Mouse (Mus musculus): ENCODE data around the gene Lrrc32. TPM values are rescaled to one million over a fixed set of nuclear protein-coding genes. Genes with fewer than 3 reads are reported as not detected.

Gene Lrrc32
- polyA plus RNA-seq, 1 experiment from 2014 or later = 9.5 TPM

- no peak for ATAC-seq (ENCODE audit: insufficient read depth, low FRiP score)
- Histone ChIP-seq H3K4me3 (replicated peaks; ENCODE audit: low read length) (no peak overlapping the region), H3K9ac (ENCODE audit: low read length) (no peak overlapping the region), H3K27me3 (ENCODE audit: control insufficient read depth, insufficient read depth, low read length) (no peaks in the 10 kb centered on the region), H3K4me2 (ENCODE audit: low read depth, low read length) (no peak overlapping the region), H3K36me3 (ENCODE audit: control insufficient read depth, insufficient read depth, low read length) (no peaks in the 10 kb centered on the region), H3K27ac (ENCODE audit: low read length) (no peak overlapping the region), H3K9me3 (replicated peaks; ENCODE audit: control insufficient read depth, low read length) (no peaks in the 10 kb centered on the region), H3K4me1 (ENCODE audit: control insufficient read depth, insufficient read depth, low read length) (peaks cover 17% of the 10 kb centered on the region)
- 76% methylated on average over 4 of the region's 4 CpGs for WGBS
Measured at GRCm38 (mm10) chr7:98535882-98536281, 46.8 kb downstream of the Lrrc32 start.

GRCm38 (mm10) chr7:98537210-98537966 is 48.3 kb downstream of the Lrrc32 start:
- Histone ChIP-seq H3K27ac (ENCODE audit: low read length) (peak overlapping the region; percentile 90), H3K4me3 (replicated peaks; ENCODE audit: low read length) (no peak overlapping the region), H3K27me3 (ENCODE audit: control insufficient read depth, insufficient read depth, low read length) (no peaks in the 10 kb centered on the region), H3K4me2 (ENCODE audit: low read depth, low read length) (no peak overlapping the region), H3K36me3 (ENCODE audit: control insufficient read depth, insufficient read depth, low read length) (no peaks in the 10 kb centered on the region), H3K4me1 (ENCODE audit: control insufficient read depth, insufficient read depth, low read length) (peaks cover 21% of the 10 kb centered on the region), H3K9me3 (replicated peaks; ENCODE audit: control insufficient read depth, low read length) (no peaks in the 10 kb centered on the region), H3K9ac (ENCODE audit: low read length) (0 out of 2 replicates have a peak overlapping the region, but pooled peaks have one; percentile 6)
- WGBS = 26% methylated on average over 10 of the region's 10 CpGs
- ATAC-seq (ENCODE audit: insufficient read depth, low FRiP score) = peak; percentile 59

- H3K4me3 ChIP-seq (replicated peaks; ENCODE audit: low read length) = no peak overlapping the region
- WGBS = 36% methylated on average over 8 of the region's 8 CpGs
- no peak overlapping the region for H3K4me2 ChIP-seq (ENCODE audit: low read depth, low read length)
- no peaks in the 10 kb centered on the region for H3K9me3 ChIP-seq (replicated peaks; ENCODE audit: control insufficient read depth, low read length)
- peak overlapping the region; percentile 90 for H3K27ac ChIP-seq (ENCODE audit: low read length)
- peaks cover 21% of the 10 kb centered on the region for H3K4me1 ChIP-seq (ENCODE audit: control insufficient read depth, insufficient read depth, low read length)
- 0 out of 2 replicates have a peak, but pooled peaks have one; percentile 4 for ATAC-seq (ENCODE audit: insufficient read depth, low FRiP score)
- H3K9ac ChIP-seq (ENCODE audit: low read length) = 0 out of 2 replicates have a peak overlapping the region, but pooled peaks have one; percentile 6
- no peaks in the 10 kb centered on the region for H3K36me3 ChIP-seq (ENCODE audit: control insufficient read depth, insufficient read depth, low read length)
- no peaks in the 10 kb centered on the region for H3K27me3 ChIP-seq (ENCODE audit: control insufficient read depth, insufficient read depth, low read length)
Measured at GRCm38 (mm10) chr7:98537967-98538573, 49.0 kb downstream of the Lrrc32 start.

- WGBS = 74% methylated on average over 2 of the region's 2 CpGs
- Histone ChIP-seq H3K4me2 (ENCODE audit: low read depth, low read length) (no peak overlapping the region), H3K27me3 (ENCODE audit: control insufficient read depth, insufficient read depth, low read length) (no peaks in the 10 kb centered on the region), H3K4me3 (replicated peaks; ENCODE audit: low read length) (no peak overlapping the region), H3K9ac (ENCODE audit: low read length) (no peak overlapping the region), H3K36me3 (ENCODE audit: control insufficient read depth, insufficient read depth, low read length) (no peaks in the 10 kb centered on the region), H3K4me1 (ENCODE audit: control insufficient read depth, insufficient read depth, low read length) (peaks cover 23% of the 10 kb centered on the region), H3K9me3 (replicated peaks; ENCODE audit: control insufficient read depth, low read length) (no peaks in the 10 kb centered on the region), H3K27ac (ENCODE audit: low read length) (no peak overlapping the region)
- ATAC-seq (ENCODE audit: insufficient read depth, low FRiP score) = no peak
Measured at GRCm38 (mm10) chr7:98540879-98541278, 51.8 kb downstream of the Lrrc32 start.

GRCm38 (mm10) chr7:98541564-98541963 is 52.5 kb downstream of the Lrrc32 start:
- no peak; the same call in 1 of the 2 replicates for ATAC-seq (ENCODE audit: insufficient read depth, low FRiP score)

GRCm38 (mm10) chr7:98542267-98542666 is 53.2 kb downstream of the Lrrc32 start:
- Histone ChIP-seq H3K36me3 (ENCODE audit: control insufficient read depth, insufficient read depth, low read length) (no peaks in the 10 kb centered on the region), H3K4me1 (ENCODE audit: control insufficient read depth, insufficient read depth, low read length) (peaks cover 17% of the 10 kb centered on the region), H3K9ac (ENCODE audit: low read length) (no peak overlapping the region), H3K9me3 (replicated peaks; ENCODE audit: control insufficient read depth, low read length) (no peaks in the 10 kb centered on the region), H3K27ac (ENCODE audit: low read length) (no peak overlapping the region), H3K27me3 (ENCODE audit: control insufficient read depth, insufficient read depth, low read length) (no peaks in the 10 kb centered on the region), H3K4me3 (replicated peaks; ENCODE audit: low read length) (no peak overlapping the region), H3K4me2 (ENCODE audit: low read depth, low read length) (no peak overlapping the region)
- 83% methylated on average over 3 of the region's 3 CpGs for WGBS
- no peak for ATAC-seq (ENCODE audit: insufficient read depth, low FRiP score)

More at GRCm38 (mm10) chr7:98541564-98541963, 52.5 kb downstream of the Lrrc32 start:
- WGBS = 55% methylated on average over 5 of the region's 5 CpGs
- Histone ChIP-seq H3K4me2 (ENCODE audit: low read depth, low read length) (no peak overlapping the region), H3K4me1 (ENCODE audit: control insufficient read depth, insufficient read depth, low read length) (peaks cover 23% of the 10 kb centered on the region), H3K4me3 (replicated peaks; ENCODE audit: low read length) (no peak overlapping the region), H3K9ac (ENCODE audit: low read length) (no peak overlapping the region), H3K27me3 (ENCODE audit: control insufficient read depth, insufficient read depth, low read length) (no peaks in the 10 kb centered on the region), H3K36me3 (ENCODE audit: control insufficient read depth, insufficient read depth, low read length) (no peaks in the 10 kb centered on the region), H3K27ac (ENCODE audit: low read length) (no peak overlapping the region), H3K9me3 (replicated peaks; ENCODE audit: control insufficient read depth, low read length) (no peaks in the 10 kb centered on the region)

GRCm38 (mm10) chr7:98542731-98543142 is 53.7 kb downstream of the Lrrc32 start:
- WGBS = 49% methylated on average over 6 of the region's 6 CpGs
- H3K36me3 ChIP-seq (ENCODE audit: control insufficient read depth, insufficient read depth, low read length) = no peaks in the 10 kb centered on the region
- ATAC-seq (ENCODE audit: insufficient read depth, low FRiP score) = no peak
- H3K4me2 ChIP-seq (ENCODE audit: low read depth, low read length) = no peak overlapping the region
- no peak overlapping the region for H3K4me3 ChIP-seq (replicated peaks; ENCODE audit: low read length)
- peaks cover 12% of the 10 kb centered on the region for H3K4me1 ChIP-seq (ENCODE audit: control insufficient read depth, insufficient read depth, low read length)
- no peak overlapping the region for H3K27ac ChIP-seq (ENCODE audit: low read length)
- H3K9ac ChIP-seq (ENCODE audit: low read length) = no peak overlapping the region
- H3K27me3 ChIP-seq (ENCODE audit: control insufficient read depth, insufficient read depth, low read length) = no peaks in the 10 kb centered on the region
- H3K9me3 ChIP-seq (replicated peaks; ENCODE audit: control insufficient read depth, low read length) = no peaks in the 10 kb centered on the region

- H3K36me3 ChIP-seq (ENCODE audit: control insufficient read depth, insufficient read depth, low read length) = no peaks in the 10 kb centered on the region
- no peak overlapping the region for H3K27ac ChIP-seq (ENCODE audit: low read length)
- no peak for ATAC-seq (ENCODE audit: insufficient read depth, low FRiP score)
- H3K4me1 ChIP-seq (ENCODE audit: control insufficient read depth, insufficient read depth, low read length) = peaks cover 6% of the 10 kb centered on the region
- H3K9me3 ChIP-seq (replicated peaks; ENCODE audit: control insufficient read depth, low read length) = no peaks in the 10 kb centered on the region
- H3K27me3 ChIP-seq (ENCODE audit: control insufficient read depth, insufficient read depth, low read length) = no peaks in the 10 kb centered on the region
- no peak overlapping the region for H3K4me3 ChIP-seq (replicated peaks; ENCODE audit: low read length)
- H3K4me2 ChIP-seq (ENCODE audit: low read depth, low read length) = no peak overlapping the region
- WGBS = 64% methylated on average over 11 of the region's 11 CpGs
- H3K9ac ChIP-seq (ENCODE audit: low read length) = no peak overlapping the region
Measured at GRCm38 (mm10) chr7:98543853-98544370, 54.8 kb downstream of the Lrrc32 start.

- ATAC-seq (ENCODE audit: insufficient read depth, low FRiP score) = no peak
- WGBS = 51% methylated on average over 3 of the region's 3 CpGs
Measured at GRCm38 (mm10) chr7:98544556-98544955, 55.5 kb downstream of the Lrrc32 start.

More at GRCm38 (mm10) chr7:98544556-98544955, 55.5 kb downstream of the Lrrc32 start:
- no peaks in the 10 kb centered on the region for H3K9me3 ChIP-seq (replicated peaks; ENCODE audit: control insufficient read depth, low read length)
- H3K36me3 ChIP-seq (ENCODE audit: control insufficient read depth, insufficient read depth, low read length) = no peaks in the 10 kb centered on the region
- no peak overlapping the region for H3K4me3 ChIP-seq (replicated peaks; ENCODE audit: low read length)
- no peak overlapping the region for H3K9ac ChIP-seq (ENCODE audit: low read length)
- no peak overlapping the region for H3K27ac ChIP-seq (ENCODE audit: low read length)
- no peaks in the 10 kb centered on the region for H3K27me3 ChIP-seq (ENCODE audit: control insufficient read depth, insufficient read depth, low read length)
- H3K4me2 ChIP-seq (ENCODE audit: low read depth, low read length) = no peak overlapping the region
- peaks cover 6% of the 10 kb centered on the region for H3K4me1 ChIP-seq (ENCODE audit: control insufficient read depth, insufficient read depth, low read length)
